Mouse (Mus musculus): ENCODE data around the gene Ell. TPM values are rescaled to one million over a fixed set of nuclear protein-coding genes. Genes with fewer than 3 reads are reported as not detected.
A peak's percentile ranks its signal among the peaks of the same experiment; 100 is the strongest.
"Not testable (repeated sequence)": the region's sequence is repeated elsewhere in the genome, so short reads cannot be mapped to it uniquely, and the experiment has no call there.

The Ell gene
- total RNA-seq, 2 experiments from 2014 or later = 10.9 to 12.0 TPM

GRCm38 (mm10) chr8:70506328-70507026 lies 32.8 kb upstream of the Ell start, which contains the start of gene Rex1bd:
Rex1bd (minus strand) TSS chr8:70506752.
- peak; percentile 96 for DNase-seq

GRCm38 (mm10) chr8:70507027-70507393 lies 32.2 kb upstream of the Ell start:
- DNase-seq = no peak

- no peak for DNase-seq
Observed at GRCm38 (mm10) chr8:70509281-70509952, 29.8 kb upstream of the Ell start.

- DNase-seq = peak; percentile 97 to 98
Observed at GRCm38 (mm10) chr8:70510228-70510915, 28.9 kb upstream of the Ell start, which contains the start of gene Uba52. Uba52 (minus strand) TSS chr8:70510801.

- DNase-seq = not testable (repeated sequence)
Observed at GRCm38 (mm10) chr8:70511174-70511573, 28.1 kb upstream of the Ell start.

- DNase-seq = no peak
Observed at GRCm38 (mm10) chr8:70511770-70512169, 27.5 kb upstream of the Ell start.

GRCm38 (mm10) chr8:70512253-70512903 lies 26.9 kb upstream of the Ell start:
- no peak for DNase-seq

GRCm38 (mm10) chr8:70513441-70513840 lies 25.8 kb upstream of the Ell start:
- no peak for DNase-seq

GRCm38 (mm10) chr8:70517940-70518643 lies 21.2 kb upstream of the Ell start:
- DNase-seq = no peak

- DNase-seq = no peak
Observed at GRCm38 (mm10) chr8:70519043-70519442, 20.2 kb upstream of the Ell start.

- no peak for DNase-seq
Observed at GRCm38 (mm10) chr8:70519606-70520005, 19.7 kb upstream of the Ell start.

- DNase-seq = peak; percentile 96 to 98
Observed at GRCm38 (mm10) chr8:70522592-70523403, 16.5 kb upstream of the Ell start.

- no peak for DNase-seq
Observed at GRCm38 (mm10) chr8:70527111-70527511, 12.1 kb upstream of the Ell start.

- DNase-seq = peak; percentile 98 to 99
Observed at GRCm38 (mm10) chr8:70527512-70528181, 11.6 kb upstream of the Ell start, which contains the start of the genes Fkbp8 and Kxd1. Fkbp8 (plus strand) TSS chr8:70527724. Kxd1 (minus strand) TSS chr8:70527956.

GRCm38 (mm10) chr8:70528182-70528797 lies 11.0 kb upstream of the Ell start:
- no peak for DNase-seq

- DNase-seq = no peak
Observed at GRCm38 (mm10) chr8:70529299-70529698, 10.0 kb upstream of the Ell start.

- DNase-seq = no peak
Observed at GRCm38 (mm10) chr8:70529741-70530161, 9.5 kb upstream of the Ell start.

GRCm38 (mm10) chr8:70530314-70530713 lies 8.9 kb upstream of the Ell start:
- no peak for DNase-seq

GRCm38 (mm10) chr8:70534281-70534680 lies 5.0 kb upstream of the Ell start:
- no peak for DNase-seq

- no peak for DNase-seq
Observed at GRCm38 (mm10) chr8:70535221-70535620, 4.0 kb upstream of the Ell start.
